Mouse (Mus musculus): ENCODE data around the gene Enho. TPM values are rescaled to one million over a fixed set of nuclear protein-coding genes. Genes with fewer than 3 reads are reported as not detected.

Gene Enho
- polyA plus RNA-seq, 1 experiment: not detected

DNA sequence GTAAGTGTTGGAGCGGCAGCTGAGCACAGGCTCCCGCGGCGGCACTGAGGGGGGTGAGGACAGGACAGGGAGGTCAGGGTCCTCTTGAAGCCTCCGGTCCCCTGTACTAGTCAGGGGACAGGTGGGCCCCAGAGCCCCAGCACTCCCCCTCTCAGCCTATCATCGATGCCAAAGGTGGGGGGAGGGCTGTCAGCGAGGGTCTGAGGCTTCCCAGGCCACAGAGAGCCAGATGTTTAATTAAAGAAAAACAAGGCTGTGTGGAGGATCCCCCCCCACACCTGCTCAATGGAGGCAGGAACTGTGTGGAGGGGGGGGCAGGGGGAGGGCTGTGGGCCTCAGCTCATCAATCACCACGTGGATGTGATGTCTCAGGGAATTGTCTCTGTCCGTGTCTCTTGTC, 23.5 kb upstream of the Enho start:
- no peak for TF ChIP-seq GATA1 (IDR thresholded peaks at IDR 0.05; ENCODE audit: low read length)

GRCm38 (mm10) chr4:41662723-41663122, 22.6 kb upstream of the Enho start:
- TF ChIP-seq GATA1 (IDR thresholded peaks at IDR 0.05; ENCODE audit: low read length): no peak

- no peak for TF ChIP-seq GATA1 (IDR thresholded peaks at IDR 0.05; ENCODE audit: low read length)
Observed at GRCm38 (mm10) chr4:41660851-41661430, 20.8 kb upstream of the Enho start.

GRCm38 (mm10) chr4:41659556-41659955, 19.4 kb upstream of the Enho start:
- no peak for TF ChIP-seq GATA1 (IDR thresholded peaks at IDR 0.05; ENCODE audit: low read length)

DNA sequence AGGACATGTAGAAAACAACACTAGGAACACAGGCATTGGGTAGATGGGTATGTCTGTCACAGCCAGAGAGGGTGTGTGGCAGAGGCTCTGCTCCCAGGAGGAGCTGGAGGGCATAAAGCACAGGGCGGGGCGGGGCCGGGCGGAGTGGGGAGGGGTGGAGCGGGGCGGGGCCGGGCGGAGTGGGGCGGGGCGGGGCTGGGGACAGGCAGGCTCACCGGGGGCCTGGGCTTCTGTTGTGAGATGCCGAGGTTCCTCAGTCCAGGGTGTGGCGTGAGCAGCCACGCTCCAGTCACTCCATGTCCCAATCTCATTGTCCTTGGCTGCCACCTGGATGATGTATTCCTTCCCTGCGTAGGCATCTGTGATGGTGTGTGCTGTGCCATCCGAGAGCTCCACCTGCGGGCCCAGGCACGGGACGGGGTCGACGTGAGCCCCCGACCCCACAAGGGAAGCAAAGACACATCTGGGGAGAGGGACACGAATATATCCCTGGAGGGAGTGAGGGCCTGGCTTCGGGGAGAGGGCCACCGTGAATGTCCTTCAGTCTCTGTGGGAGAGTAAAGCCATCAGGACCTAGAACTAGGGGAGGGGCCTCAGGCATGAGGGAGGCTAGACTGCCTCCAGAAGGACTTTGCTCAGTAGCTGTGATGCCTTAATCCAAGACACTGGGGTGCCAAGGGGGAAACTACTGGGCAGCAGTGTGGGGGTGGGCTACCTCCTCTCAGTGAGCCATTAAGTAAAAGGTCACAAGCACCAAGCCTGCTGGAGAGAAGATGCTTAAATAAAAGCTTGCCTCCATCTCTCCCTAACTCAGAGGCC, 18.7 kb upstream of the Enho start:
- no peak for TF ChIP-seq GATA1 (IDR thresholded peaks at IDR 0.05; ENCODE audit: low read length)

- TF ChIP-seq GATA1 (IDR thresholded peaks at IDR 0.05; ENCODE audit: low read length): no peak
Observed at GRCm38 (mm10) chr4:41655525-41655924, 15.4 kb upstream of the Enho start.

GRCm38 (mm10) chr4:41654217-41654616, 14.1 kb upstream of the Enho start:
- no peak for TF ChIP-seq GATA1 (IDR thresholded peaks at IDR 0.05; ENCODE audit: low read length)

DNA sequence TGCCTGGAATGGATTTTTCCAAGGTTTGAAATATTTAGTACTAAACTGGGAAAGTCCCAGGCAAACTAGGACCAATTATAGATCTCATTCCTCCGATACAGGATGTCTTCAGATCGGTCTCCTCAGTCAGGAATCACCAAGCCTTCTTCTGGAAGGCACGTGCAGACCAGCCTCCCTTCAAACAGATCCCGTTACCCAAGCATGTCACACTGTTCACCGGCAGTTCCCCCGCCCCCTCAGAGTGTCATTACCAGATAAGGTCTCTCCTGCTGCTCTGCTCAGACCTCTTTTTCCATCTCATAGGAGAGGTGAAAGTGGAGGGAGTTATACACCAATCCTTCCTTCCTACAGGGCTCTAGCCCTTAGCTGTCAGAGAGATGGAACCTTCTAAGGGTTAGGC, 13.6 kb upstream of the Enho start:
- TF ChIP-seq GATA1 (IDR thresholded peaks at IDR 0.05; ENCODE audit: low read length): no peak

- TF ChIP-seq GATA1 (IDR thresholded peaks at IDR 0.05; ENCODE audit: low read length): no peak
Observed at GRCm38 (mm10) chr4:41653296-41653695, 13.2 kb upstream of the Enho start.

GRCm38 (mm10) chr4:41648627-41649026, 8.5 kb upstream of the Enho start:
- no peak for TF ChIP-seq GATA1 (IDR thresholded peaks at IDR 0.05; ENCODE audit: low read length)

DNA sequence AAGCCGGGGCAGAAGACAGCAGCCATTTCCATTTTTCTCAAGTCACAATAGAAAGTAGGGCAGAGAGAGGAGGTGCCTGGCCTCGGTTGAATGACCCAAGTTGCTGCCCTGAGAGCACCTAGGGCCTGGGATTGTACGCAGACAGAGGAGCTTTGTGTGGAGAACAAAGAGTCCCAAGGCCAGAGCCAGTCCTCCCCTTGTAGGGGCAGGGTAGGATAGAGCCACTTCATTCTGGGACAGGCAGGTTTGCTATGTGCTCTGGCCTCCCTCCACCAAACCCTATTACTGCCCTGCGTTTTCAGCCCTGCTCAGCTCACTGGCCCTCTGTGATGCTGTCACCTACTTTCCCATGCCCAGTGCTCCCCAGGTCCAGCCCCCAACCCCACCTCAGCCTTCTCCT, 8.0 kb upstream of the Enho start:
- no peak for TF ChIP-seq GATA1 (IDR thresholded peaks at IDR 0.05; ENCODE audit: low read length)

DNA sequence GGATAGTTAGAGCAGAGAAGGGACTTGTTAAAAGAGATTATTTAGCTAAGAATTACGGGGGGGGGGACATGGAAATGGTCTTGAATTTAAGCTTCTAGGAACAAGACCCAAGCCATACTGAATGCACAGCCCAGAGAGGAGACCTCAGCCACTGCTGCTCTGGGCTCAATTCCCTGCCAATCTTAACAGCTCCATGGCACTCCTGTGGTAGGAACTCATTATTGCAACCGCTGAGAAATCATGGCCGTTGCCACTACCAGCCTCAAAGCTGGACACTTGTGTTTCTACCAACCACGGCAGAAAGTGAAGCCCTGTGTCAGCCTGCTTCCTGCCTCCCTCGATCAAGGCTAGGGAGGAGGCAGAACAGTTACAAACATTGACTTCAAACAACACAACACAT, 5.4 kb upstream of the Enho start:
- TF ChIP-seq GATA1 (IDR thresholded peaks at IDR 0.05; ENCODE audit: low read length): no peak

DNA sequence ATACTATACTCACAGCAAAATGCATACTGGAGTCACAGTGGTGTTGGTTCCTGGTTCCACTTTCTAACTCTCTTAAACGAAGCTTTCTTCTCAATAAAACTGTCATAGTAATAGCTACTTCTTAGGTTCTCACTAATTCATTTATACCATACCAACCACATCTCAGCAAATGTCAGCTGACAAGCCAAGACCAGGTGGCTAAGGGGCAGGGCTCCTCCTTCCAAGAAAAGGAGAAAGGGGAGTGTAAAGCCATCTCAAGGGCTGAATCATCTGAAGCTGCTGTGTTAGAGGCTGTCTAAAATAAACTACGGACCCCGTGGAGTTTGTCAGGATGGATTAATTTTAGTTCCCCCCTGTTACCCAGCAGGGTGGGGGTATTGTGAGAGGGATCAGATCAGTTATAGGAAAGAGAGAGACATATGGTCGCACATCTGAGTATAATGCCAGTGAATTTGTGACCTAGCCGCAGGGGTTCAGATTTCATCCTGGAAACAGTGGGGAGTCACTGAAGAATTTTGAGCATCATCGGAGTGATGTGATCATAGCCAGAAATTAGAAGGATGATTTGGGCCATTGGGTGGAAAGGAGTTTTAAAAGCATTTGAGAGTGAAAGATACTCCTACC, 1.2 kb upstream of the Enho start:
- no peak for TF ChIP-seq GATA1 (IDR thresholded peaks at IDR 0.05; ENCODE audit: low read length)

DNA sequence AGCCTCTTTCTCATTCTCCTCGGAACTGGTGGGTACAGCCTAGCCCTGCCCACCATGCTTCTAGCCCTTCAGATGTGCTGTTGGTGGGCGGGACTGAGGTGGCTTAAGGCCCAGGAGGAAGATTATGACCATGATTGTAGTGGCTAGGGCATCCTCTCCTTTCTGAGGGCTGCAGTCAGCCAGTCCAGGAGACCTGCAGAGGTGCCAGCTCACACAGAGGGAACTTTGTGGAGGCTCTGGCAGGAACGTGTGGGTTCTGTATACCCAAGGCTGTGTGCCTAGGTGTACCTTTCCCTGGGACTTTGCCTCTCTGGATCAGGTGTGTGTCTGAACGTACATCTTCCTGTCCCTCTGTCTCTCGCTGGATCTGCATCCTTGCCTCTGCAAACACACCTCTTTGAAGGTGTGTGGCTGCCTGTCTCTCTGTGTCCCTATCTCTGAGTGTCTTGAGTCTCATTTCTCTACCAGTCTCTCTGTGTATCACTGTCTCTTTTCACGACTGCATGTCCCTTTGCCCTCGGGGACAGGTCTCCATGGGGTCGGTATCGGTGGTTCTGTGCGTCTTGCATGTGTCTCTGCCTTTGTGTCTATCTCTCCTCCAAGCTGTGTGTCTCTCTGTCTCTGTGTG, 796 bp downstream of the Enho start:
- no peak for TF ChIP-seq GATA1 (IDR thresholded peaks at IDR 0.05; ENCODE audit: low read length)

DNA sequence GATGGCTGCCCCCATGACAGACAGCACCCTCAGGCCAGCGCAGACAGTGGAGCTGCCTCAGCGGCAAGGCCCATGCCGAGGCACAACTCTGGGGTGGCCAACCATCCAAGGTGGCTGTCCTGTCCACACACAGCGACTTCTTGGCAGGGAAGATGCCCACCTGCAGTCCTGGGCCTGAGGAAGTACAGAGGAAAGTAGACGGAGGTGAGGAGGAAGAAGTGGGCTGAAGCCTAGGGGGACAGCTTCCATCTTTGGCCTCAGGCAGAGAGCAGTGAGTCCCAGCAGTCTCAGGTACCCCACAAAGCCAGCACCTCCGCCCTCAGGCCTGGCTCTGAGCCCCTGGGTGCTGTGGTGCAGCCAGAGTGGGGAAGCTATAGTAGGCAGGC, 1.3 kb downstream of the Enho start:
- TF ChIP-seq GATA1 (IDR thresholded peaks at IDR 0.05; ENCODE audit: low read length): no peak

GRCm38 (mm10) chr4:41638186-41638731, 1.9 kb downstream of the Enho start:
- no peak for TF ChIP-seq GATA1 (IDR thresholded peaks at IDR 0.05; ENCODE audit: low read length)
